Mouse (Mus musculus) intestine, embryonic 15.5 days (tissue): ENCODE results near the gene Gm42674. TPM values are rescaled to one million over a fixed set of nuclear protein-coding genes. Genes with fewer than 3 reads are reported as not detected.
A peak's percentile ranks its signal among the peaks of the same experiment; 100 is the strongest.

Experiments used
- ATAC-seq: fragments of 200-750 bp; cut with Nextera tagmentation; 2 replicates; pipeline ENCODE4 v1.8.0; 2017; ENCODE audit warnings: moderate TSS enrichment, moderate library complexity
- H3K27ac ChIP-seq: fragments of 300-500 bp; sonication (generic); 2 replicates; pipeline ENCODE4 v1.5.1; 2015; ENCODE audit warnings: mild to moderate bottlenecking, inconsistent platforms
- H3K27me3 ChIP-seq: fragments of 300-500 bp; sonication (generic); replicated peaks from 2 replicates; pipeline ENCODE4 v1.6.1; 2015; ENCODE audit warnings: inconsistent platforms
- H3K36me3 ChIP-seq: fragments of 300-500 bp; sonication (generic); 2 replicates; pipeline ENCODE4 v1.6.1; 2015; ENCODE audit warnings: inconsistent platforms
- H3K4me1 ChIP-seq: fragments of 300-500 bp; sonication (generic); replicated peaks from 2 replicates; pipeline ENCODE4 v1.6.1; 2015; ENCODE audit warnings: inconsistent platforms
- H3K4me2 ChIP-seq: fragments of 300-500 bp; sonication (generic); replicated peaks from 2 replicates; pipeline ENCODE4 v1.6.1; 2015; ENCODE audit warnings: mild to moderate bottlenecking, inconsistent platforms
- H3K4me3 ChIP-seq: fragments of 300-500 bp; sonication (generic); replicated peaks from 2 replicates; pipeline ENCODE4 v1.5.1; 2015; ENCODE audit warnings: inconsistent platforms
- H3K9ac ChIP-seq: fragments of 300-500 bp; sonication (generic); 2 replicates; pipeline ENCODE4 v1.6.1; 2015; ENCODE audit warnings: inconsistent platforms
- H3K9me3 ChIP-seq: fragments of 300-500 bp; sonication (generic); 2 replicates; pipeline ENCODE4 v1.6.1; 2016; ENCODE audit warnings: inconsistent platforms
- WGBS: fragments of 180-500 bp; shearing (Covaris S2); methylation state at CpG from one replicate; pipeline ENCODE4 v1.1.7; 2015; 5-methylcytosine and 5-hydroxymethylcytosine counted together
- polyA plus RNA-seq: library from polyadenylated mRNA; unstranded; fragments of >200 nt; fragmentation: Nextera tagmentation; extraction: Ambion mirVana; gene quantifications from 2 replicates; pipeline ENCODE4 v1.2.1, GENCODE M21; 2015

Gm42674 gene
- polyA plus RNA-seq = not detected in 2 replicates

DNA sequence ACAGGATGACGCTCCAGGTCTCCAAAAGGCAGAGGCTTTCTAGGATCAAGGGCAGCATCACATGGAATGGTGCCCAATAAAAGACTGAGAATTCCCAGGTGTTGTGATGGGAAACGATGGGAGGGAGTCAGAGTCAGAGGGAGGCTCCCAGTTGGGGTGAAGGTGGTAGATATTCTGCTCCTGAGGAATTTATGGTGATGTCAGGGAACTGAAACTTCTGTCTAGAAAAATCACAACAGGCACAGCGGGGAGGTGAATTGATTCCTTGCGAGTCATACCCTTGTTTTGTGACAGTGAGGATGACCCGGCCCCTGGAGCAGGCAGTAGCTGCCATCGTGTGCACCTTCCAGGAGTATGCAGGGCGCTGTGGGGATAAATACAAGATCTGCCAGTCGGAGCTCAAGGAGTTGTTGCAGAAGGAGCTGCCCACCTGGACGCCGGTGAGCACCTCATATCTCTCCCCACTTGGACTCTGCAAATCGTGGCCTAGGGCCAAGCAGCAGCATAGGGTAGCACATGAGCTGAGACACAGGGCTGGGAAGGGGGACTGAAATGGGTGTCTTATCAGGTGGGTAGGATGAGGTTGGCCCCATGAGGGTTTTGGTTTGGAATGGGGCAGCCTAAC lies at the start of gene Gm42674:
Gene Gm42674 (plus strand): TSS at position 419 of the 625 bp plus-strand sequence.
- Histone ChIP-seq H3K36me3 (no peaks in the 10 kb centered on the region), H3K4me2 (no peak within 1 kb of the TSS), H3K9ac (no peak within 1 kb of the TSS), H3K9me3 (no peaks in the 10 kb centered on the region), H3K4me1 (peaks cover 18% of the 10 kb centered on the region), H3K4me3 (no peak within 1 kb of the TSS), H3K27me3 (no peaks in the 10 kb centered on the region), H3K27ac (no peak within 1 kb of the TSS)
- 79% methylated on average over 11 of the region's 11 CpGs for WGBS
- no peak for ATAC-seq

GRCm38 (mm10) chr3:90552231-90552630 lies 49.5 kb upstream of the Gm42674 start:
- 73% methylated on average over 2 of the region's 2 CpGs for WGBS

GRCm38 (mm10) chr3:90555954-90556353 lies 45.8 kb upstream of the Gm42674 start:
- no peak overlapping the region for H3K27ac ChIP-seq
- H3K27me3 ChIP-seq = no peaks in the 10 kb centered on the region
- H3K4me3 ChIP-seq = no peak overlapping the region
- 69% methylated on average over 5 of the region's 5 CpGs for WGBS
- no peak for ATAC-seq
- no peaks in the 10 kb centered on the region for H3K4me1 ChIP-seq
- no peak overlapping the region for H3K4me2 ChIP-seq
- H3K9me3 ChIP-seq = no peaks in the 10 kb centered on the region
- no peak overlapping the region for H3K9ac ChIP-seq
- H3K36me3 ChIP-seq = no peaks in the 10 kb centered on the region

More at GRCm38 (mm10) chr3:90552231-90552630, 49.5 kb upstream of the Gm42674 start:
- no peak for ATAC-seq
- Histone ChIP-seq H3K9ac (no peak overlapping the region), H3K27ac (no peak overlapping the region), H3K4me3 (no peak overlapping the region), H3K27me3 (no peaks in the 10 kb centered on the region), H3K36me3 (no peaks in the 10 kb centered on the region), H3K9me3 (no peaks in the 10 kb centered on the region), H3K4me1 (no peaks in the 10 kb centered on the region), H3K4me2 (no peak overlapping the region)

DNA sequence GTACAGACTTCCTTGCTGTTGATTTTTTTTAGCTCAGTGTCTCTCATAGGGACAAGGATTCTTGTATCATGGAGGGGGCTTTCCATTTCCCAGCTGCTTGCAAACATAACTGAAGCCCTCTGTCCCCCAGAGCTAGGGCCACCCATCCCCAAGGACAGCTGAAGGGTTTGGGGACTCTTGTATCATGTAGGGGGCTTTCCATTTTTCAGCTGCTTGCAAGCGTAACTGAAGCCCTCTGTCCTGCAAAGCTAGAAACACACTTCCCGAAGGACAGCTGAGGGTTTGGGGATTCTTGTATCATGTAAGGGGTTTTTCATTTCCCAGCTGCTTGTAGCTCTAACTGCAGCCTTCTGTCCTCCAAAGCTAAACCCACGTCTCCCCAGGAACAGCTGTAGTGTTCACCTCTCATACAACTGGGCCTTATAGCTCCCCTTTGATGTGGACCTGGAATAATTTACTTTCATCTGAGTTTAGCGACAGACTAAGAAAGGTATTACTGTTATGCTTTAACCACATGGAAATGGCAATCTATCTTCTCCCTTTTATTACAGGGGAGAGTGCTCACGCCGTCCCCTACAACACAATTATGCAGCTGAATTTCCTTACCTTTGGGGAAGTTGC lies 41.6 kb upstream of the Gm42674 start, which contains the start of gene S100a3:
Gene S100a3 (plus strand): TSS at position 571 of the 621 bp plus-strand sequence.
- no peak within 1 kb of the TSS for H3K9ac ChIP-seq
- H3K4me1 ChIP-seq = no peaks in the 10 kb centered on the region
- ATAC-seq = no peak
- no peak within 1 kb of the TSS for H3K4me2 ChIP-seq
- H3K4me3 ChIP-seq = no peak within 1 kb of the TSS
- no peaks in the 10 kb centered on the region for H3K36me3 ChIP-seq
- no peak within 1 kb of the TSS for H3K27ac ChIP-seq
- WGBS = 72% methylated on average over 6 of the region's 6 CpGs
- no peaks in the 10 kb centered on the region for H3K27me3 ChIP-seq
- H3K9me3 ChIP-seq = no peaks in the 10 kb centered on the region

DNA sequence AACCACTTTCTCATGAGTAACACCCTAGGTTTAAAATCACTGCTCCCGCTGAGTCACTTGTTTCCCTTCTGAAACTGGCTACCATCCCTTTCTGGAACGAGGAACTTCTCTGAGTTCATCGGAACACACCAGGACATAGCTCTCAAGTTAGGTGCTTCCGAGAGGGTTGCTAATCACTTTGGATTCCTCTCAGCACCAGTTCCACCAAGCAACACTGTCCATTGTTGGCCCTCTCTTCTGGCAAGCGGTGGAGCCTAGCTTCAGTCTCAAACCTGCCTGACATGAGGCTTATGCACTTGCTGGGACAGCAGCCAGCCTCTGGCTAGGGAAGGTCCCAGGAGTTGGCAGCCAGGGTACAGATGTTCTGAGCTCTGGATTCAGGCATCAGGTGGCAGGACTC lies 27.0 kb upstream of the Gm42674 start:
- Histone ChIP-seq H3K27ac (no peak overlapping the region), H3K27me3 (no peaks in the 10 kb centered on the region), H3K9me3 (no peaks in the 10 kb centered on the region), H3K4me1 (no peaks in the 10 kb centered on the region), H3K9ac (no peak overlapping the region), H3K4me3 (no peak overlapping the region), H3K4me2 (no peak overlapping the region), H3K36me3 (no peaks in the 10 kb centered on the region)
- WGBS = 87% methylated on average over 5 of the region's 5 CpGs
- no peak for ATAC-seq

GRCm38 (mm10) chr3:90575320-90575719 lies 26.4 kb upstream of the Gm42674 start:
- WGBS = 66% methylated on average over 3 of the region's 3 CpGs
- H3K9me3 ChIP-seq = no peaks in the 10 kb centered on the region

GRCm38 (mm10) chr3:90576351-90577001 lies 25.2 kb upstream of the Gm42674 start:
- H3K9ac ChIP-seq = no peak overlapping the region
- no peaks in the 10 kb centered on the region for H3K4me1 ChIP-seq
- H3K27me3 ChIP-seq = no peaks in the 10 kb centered on the region
- H3K4me2 ChIP-seq = no peak overlapping the region
- H3K9me3 ChIP-seq = no peaks in the 10 kb centered on the region
- no peak for ATAC-seq
- WGBS = 63% methylated on average over 10 of the region's 10 CpGs
- H3K27ac ChIP-seq = no peak overlapping the region
- H3K4me3 ChIP-seq = no peak overlapping the region
- H3K36me3 ChIP-seq = no peaks in the 10 kb centered on the region

More at GRCm38 (mm10) chr3:90575320-90575719, 26.4 kb upstream of the Gm42674 start:
- no peaks in the 10 kb centered on the region for H3K4me1 ChIP-seq
- no peak overlapping the region for H3K9ac ChIP-seq
- no peak overlapping the region for H3K4me2 ChIP-seq
- ATAC-seq = no peak
- H3K27me3 ChIP-seq = no peaks in the 10 kb centered on the region
- H3K4me3 ChIP-seq = no peak overlapping the region
- H3K36me3 ChIP-seq = no peaks in the 10 kb centered on the region
- H3K27ac ChIP-seq = no peak overlapping the region

DNA sequence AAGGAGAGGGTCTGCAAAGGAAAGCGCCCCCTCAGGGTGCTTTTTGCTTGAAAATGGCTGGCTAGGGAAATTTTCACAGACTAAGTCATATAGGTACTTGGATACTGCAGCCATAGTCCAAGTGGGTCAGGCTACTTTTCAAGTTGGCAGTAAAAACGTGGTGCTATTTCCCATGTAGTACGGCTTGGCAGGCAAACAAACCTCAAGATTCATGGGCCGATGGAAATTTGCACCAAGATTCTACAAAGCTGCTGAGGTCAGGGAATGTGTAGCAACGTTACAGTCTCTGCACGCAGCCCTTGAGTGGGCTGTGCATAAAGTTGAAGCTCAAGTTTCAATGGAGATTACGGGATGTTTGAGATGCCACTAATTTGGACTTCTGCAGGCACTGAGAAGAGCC lies 22.3 kb upstream of the Gm42674 start:
- no peak for ATAC-seq
- Histone ChIP-seq H3K27me3 (no peaks in the 10 kb centered on the region), H3K27ac (no peak overlapping the region), H3K4me1 (peaks cover 12% of the 10 kb centered on the region), H3K4me3 (no peak overlapping the region), H3K4me2 (no peak overlapping the region), H3K9ac (no peak overlapping the region), H3K36me3 (no peaks in the 10 kb centered on the region), H3K9me3 (no peaks in the 10 kb centered on the region)
- 52% methylated on average over 7 of the region's 7 CpGs for whole genome bisulfite sequencing

GRCm38 (mm10) chr3:90581141-90581540 lies 20.6 kb upstream of the Gm42674 start:
- Histone ChIP-seq H3K27me3 (no peaks in the 10 kb centered on the region), H3K9ac (no peak overlapping the region), H3K36me3 (no peaks in the 10 kb centered on the region), H3K4me2 (no peak overlapping the region), H3K4me3 (no peak overlapping the region), H3K27ac (no peak overlapping the region), H3K9me3 (no peaks in the 10 kb centered on the region), H3K4me1 (peaks cover 18% of the 10 kb centered on the region)
- 93% methylated on average over 5 of the region's 5 CpGs for WGBS
- ATAC-seq = no peak

- H3K27ac ChIP-seq = no peak overlapping the region
- H3K27me3 ChIP-seq = no peaks in the 10 kb centered on the region
- H3K4me2 ChIP-seq = no peak overlapping the region
- peaks cover 26% of the 10 kb centered on the region for H3K4me1 ChIP-seq
- H3K9ac ChIP-seq = no peak overlapping the region
- no peak for ATAC-seq
- no peaks in the 10 kb centered on the region for H3K36me3 ChIP-seq
- no peak overlapping the region for H3K4me3 ChIP-seq
- no peaks in the 10 kb centered on the region for H3K9me3 ChIP-seq
- 88% methylated on average over 1 of the region's 1 CpGs for whole genome bisulfite sequencing
Measured at GRCm38 (mm10) chr3:90582156-90582555, 19.5 kb upstream of the Gm42674 start.

DNA sequence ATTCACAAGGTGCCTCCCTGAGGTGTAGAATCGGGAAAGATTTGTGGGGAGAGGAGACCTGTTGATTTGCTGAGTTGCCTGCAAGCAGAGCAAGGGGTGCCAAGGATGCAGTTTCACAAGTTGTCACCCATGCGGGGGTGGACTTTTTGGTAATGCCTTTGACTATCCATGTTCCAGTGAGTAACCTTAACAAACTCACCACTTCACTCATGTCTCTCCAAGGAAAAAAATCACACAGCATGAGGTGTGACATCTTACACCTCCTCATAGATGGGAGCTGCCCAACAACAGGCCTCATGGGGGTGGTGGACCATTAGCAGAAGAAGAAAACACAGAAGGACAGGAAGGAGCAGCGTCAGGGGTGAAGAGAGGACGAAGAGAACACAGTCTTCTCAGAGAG lies 19.1 kb upstream of the Gm42674 start:
- Histone ChIP-seq H3K9ac (no peak overlapping the region), H3K4me1 (peaks cover 26% of the 10 kb centered on the region), H3K4me2 (no peak overlapping the region), H3K36me3 (no peaks in the 10 kb centered on the region), H3K9me3 (no peaks in the 10 kb centered on the region), H3K27me3 (no peaks in the 10 kb centered on the region), H3K4me3 (no peak overlapping the region), H3K27ac (no peak overlapping the region)
- ATAC-seq = no peak
- 90% methylated on average over 4 of the region's 4 CpGs for WGBS

DNA sequence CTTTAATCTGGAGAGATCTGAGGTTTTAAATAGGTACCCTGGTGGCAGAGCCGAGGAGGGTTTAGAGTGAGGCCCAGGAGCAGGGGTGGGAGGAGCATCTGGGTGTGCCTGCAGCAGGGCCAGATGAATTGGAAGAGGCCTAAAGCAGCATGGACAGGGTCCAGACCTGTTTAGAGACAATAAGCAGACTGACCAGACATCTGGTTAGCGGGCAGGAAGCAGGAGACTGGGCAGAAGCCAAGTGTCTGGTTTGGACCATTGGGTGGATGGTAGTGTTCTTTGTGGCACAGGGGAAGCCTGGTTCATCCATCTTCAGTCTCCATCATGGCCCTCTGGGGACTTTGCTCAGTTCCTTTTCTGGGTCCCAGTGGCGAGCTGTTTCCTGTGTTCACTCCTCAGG lies 17.8 kb upstream of the Gm42674 start:
- H3K4me2 ChIP-seq = no peak overlapping the region
- peak overlapping the region; percentile 30 for H3K27ac ChIP-seq
- H3K27me3 ChIP-seq = no peaks in the 10 kb centered on the region
- H3K4me3 ChIP-seq = no peak overlapping the region
- no peak for ATAC-seq
- WGBS = 40% methylated on average over 3 of the region's 3 CpGs
- H3K4me1 ChIP-seq = peaks cover 26% of the 10 kb centered on the region
- no peaks in the 10 kb centered on the region for H3K9me3 ChIP-seq
- no peak overlapping the region for H3K9ac ChIP-seq
- H3K36me3 ChIP-seq = no peaks in the 10 kb centered on the region
